Mouse (Mus musculus) urinary bladder, postnatal 14 days (tissue): Measurements from ENCODE around the gene Tet1.
A peak's percentile ranks its signal among the peaks of the same experiment; 100 is the strongest.
"Not testable (repeated sequence)": the region's sequence is repeated elsewhere in the genome, so short reads cannot be mapped to it uniquely, and the experiment has no call there.

Experiments
- DNase-seq: peaks from one replicate; pipeline ENCODE4 v3.0.0; 2021; ENCODE audit warnings: low spot score

Tet1 gene

DNA sequence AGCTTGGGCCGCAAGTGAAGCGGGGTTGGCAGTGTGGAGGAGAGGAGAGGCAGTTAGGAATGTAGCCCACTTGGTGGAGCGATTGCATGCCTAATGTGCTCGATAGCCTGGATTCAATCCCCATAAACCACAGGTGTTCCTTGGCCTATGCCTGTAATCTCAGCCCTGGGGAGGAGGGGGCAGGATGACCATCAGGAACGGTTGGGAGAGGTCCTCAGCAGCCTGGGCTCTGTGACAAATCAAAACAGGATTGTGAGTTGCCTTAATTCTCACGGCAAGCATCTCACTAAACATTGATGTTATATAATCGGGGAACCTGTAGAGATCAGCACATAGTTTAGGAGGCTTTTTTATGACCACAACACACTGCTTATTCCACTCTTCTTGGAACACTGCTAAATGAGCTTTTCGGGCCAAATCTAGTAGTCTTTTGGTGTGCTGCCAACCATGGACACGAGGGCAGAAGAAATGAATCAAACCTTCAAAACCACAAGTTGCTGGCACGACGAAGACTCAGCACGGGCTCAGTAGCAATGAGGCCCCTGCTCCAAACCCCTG, 61.6 kb downstream of the Tet1 start:
- peak; percentile 6 for DNase-seq

- peak; percentile 58 for DNase-seq
These were observed 64.9 kb downstream of the Tet1 start for GRCm38 (mm10) chr10:62843787-62844491.

- DNase-seq = no peak
These were observed 66.8 kb downstream of the Tet1 start for GRCm38 (mm10) chr10:62841901-62842447.

GRCm38 (mm10) chr10:62840687-62841086, 68.1 kb downstream of the Tet1 start:
- DNase-seq = no peak

GRCm38 (mm10) chr10:62837987-62838386, 70.8 kb downstream of the Tet1 start:
- DNase-seq = no peak

- DNase-seq = no peak
These were observed 76.0 kb downstream of the Tet1 start for GRCm38 (mm10) chr10:62832783-62833182.

GRCm38 (mm10) chr10:62831546-62831945, 77.2 kb downstream of the Tet1 start:
- DNase-seq = no peak

- DNase-seq = no peak
These were observed 84.3 kb downstream of the Tet1 start for GRCm38 (mm10) chr10:62824474-62824873.

DNA sequence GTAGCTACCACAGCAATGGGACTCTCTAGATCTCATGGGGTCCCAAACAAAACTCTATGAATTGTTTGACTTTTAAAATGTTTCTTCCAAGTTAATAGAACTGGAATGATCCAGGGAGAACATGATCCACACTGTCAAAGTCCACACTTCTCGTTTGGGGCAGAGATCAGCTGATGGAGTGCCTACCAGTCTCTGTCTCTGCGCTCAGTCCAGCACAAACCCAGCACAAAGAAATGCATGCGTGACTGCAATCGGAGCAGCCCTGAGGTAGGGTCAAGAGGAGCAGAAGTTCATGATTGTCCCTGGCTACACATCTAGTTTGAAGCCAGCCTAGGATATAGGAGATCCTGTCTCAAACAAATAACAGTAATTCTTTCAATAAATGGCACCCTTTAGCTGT, 85.4 kb downstream of the Tet1 start:
- no peak for DNase-seq

DNA sequence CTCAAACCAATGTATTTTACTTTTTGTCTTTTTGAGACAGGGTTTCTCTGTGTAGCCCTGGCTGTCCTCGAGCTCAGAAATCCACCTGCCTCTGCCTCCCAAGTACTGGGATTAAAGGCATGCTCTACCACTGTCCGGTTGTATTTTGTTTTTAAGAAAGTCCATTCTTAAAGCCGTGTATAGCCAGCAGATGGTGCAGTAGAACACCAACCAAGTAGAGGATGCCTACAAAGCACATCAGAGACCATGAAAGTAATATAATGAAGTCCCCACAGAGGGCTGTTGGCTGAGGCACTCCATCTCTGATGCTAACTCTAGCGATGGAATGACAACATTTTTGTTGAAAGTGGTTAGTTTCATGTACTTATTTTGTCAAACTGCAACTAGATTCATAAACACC, 98.8 kb downstream of the Tet1 start:
- DNase-seq = no peak

DNA sequence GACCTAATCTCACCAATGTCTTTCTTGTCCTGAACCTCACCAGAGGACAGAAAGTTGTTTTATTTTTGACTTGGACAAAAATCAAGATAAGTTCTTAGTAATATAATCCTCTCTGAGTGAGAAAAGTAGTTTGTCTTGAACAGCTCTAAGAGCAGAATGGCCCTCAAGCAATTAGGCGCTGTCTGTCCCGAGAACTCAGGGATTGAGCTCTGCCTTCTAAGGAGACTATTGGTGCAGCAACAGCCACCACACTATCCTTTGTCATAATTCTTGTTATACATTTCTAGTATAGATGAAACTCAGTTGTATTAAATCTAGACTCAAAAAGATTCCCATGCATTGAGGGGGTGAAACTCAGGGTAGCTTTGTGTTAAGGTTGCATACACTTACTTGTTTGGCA, 100.0 kb downstream of the Tet1 start:
- no peak for DNase-seq

GRCm38 (mm10) chr10:62808316-62808715, 100.5 kb downstream of the Tet1 start:
- DNase-seq = no peak

DNA sequence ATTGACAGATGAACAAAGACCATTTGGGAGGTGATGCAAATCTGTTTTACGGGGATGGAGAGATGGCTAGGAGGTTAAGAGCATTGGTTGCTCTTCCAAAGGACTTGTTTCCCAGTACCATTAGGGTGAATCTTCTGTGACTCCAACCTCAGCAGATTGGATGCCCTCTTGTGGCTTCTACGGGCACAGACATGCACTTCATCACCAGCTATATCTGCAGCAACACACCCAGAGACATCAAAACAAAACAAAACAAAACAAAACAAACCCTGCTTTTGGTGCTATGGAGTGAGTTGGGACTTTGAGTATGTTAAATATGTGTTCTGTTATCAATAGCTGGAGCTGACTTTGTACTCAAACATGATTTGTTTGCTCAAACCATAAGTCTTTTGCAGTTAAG, 104.7 kb downstream of the Tet1 start:
- no peak for DNase-seq

GRCm38 (mm10) chr10:62803296-62803695, 105.5 kb downstream of the Tet1 start:
- no peak for DNase-seq

DNA sequence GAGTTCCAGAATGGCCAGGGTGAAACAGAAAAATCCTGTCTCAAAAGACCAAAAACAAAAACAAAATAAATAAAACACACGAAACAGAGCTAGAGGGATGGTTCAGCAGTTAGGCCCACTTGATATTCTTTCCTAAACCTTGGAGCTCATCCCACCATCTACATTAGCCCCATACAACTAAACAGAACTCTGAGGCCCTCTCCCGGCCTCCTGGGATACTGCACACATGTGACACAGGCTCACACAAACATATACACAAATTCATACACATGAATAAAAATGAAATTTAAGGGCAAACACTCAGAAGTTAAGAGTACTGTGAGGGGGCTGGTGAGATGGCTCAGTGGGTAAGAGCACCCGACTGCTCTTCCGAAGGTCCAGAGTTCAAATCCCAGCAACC, 114.6 kb downstream of the Tet1 start:
- no peak for DNase-seq

- no peak for DNase-seq
These were observed 115.7 kb downstream of the Tet1 start for GRCm38 (mm10) chr10:62793091-62793453.

- DNase-seq = peak; percentile 99
These were observed 116.4 kb downstream of the Tet1 start, which contains the start of gene Ccar1 for GRCm38 (mm10) chr10:62792177-62793090. TSS of gene Ccar1 (minus strand) at chr10:62792286.

- no peak for DNase-seq
These were observed 117.3 kb downstream of the Tet1 start for GRCm38 (mm10) chr10:62791251-62792176.

DNA sequence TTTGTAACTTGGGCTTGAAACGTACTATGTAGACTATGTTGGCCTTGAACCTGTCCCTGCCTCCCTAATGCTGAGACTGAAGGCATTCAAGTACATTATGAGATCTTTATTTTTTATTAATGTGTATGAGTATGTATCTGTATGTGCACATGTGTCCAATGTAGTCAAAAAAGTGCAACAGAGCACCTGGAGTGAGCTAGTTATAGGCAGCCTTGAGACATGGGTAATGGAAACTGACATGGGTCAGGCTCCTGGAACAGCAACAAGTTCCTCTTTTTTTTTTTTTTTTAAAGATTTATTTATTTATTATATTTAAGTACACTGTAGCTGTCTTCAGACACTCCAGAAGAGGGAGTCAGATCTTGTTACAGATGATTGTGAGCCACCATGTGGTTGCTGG, 127.0 kb downstream of the Tet1 start:
- not testable (repeated sequence) for DNase-seq
